Mouse (Mus musculus) embryonic fibroblast, embryonic 13.5 days (primary cell): ENCODE measurements around the gene Dgki. TPM values are rescaled to one million over a fixed set of nuclear protein-coding genes. Genes with fewer than 3 reads are reported as not detected.

Source experiments
- H3K27ac ChIP-seq: 2 replicates; pipeline ENCODE4 v1.5.1; 2012; ENCODE audit warnings: low read length, control low read depth, inconsistent platforms; ENCODE audit not compliant: insufficient read depth
- H3K4me1 ChIP-seq: 2 replicates; pipeline ENCODE4 v1.6.1; 2011; ENCODE audit warnings: low read length; ENCODE audit not compliant: control insufficient read depth, insufficient read depth
- H3K4me3 ChIP-seq: 2 replicates; pipeline ENCODE4 v1.5.1; 2011; ENCODE audit warnings: mild to moderate bottlenecking, control low read depth, low read length; ENCODE audit not compliant: insufficient read depth
- CTCF ChIP-seq: IDR thresholded peaks from 2 replicates; pipeline ENCODE4 v1.5.1; 2011; ENCODE audit warnings: mild to moderate bottlenecking, control low read depth, low read length, moderate library complexity, borderline replicate concordance; ENCODE audit not compliant: insufficient read depth
- POLR2A ChIP-seq: IDR thresholded peaks from 2 replicates; pipeline ENCODE4 v1.6.1; 2011; ENCODE audit warnings: low read depth, mild to moderate bottlenecking, control low read depth, low read length, moderate library complexity
- polyA plus RNA-seq: library from polyadenylated mRNA; stranded (reverse); fragments of >200 nt; gene quantifications from 2 replicates; pipeline ENCODE4 v1.2.4, GENCODE M21; 2011; ENCODE audit warnings: low read depth; ENCODE audit not compliant: missing spikeins, insufficient read length

Dgki gene
- polyA plus RNA-seq, 1 experiment: 0.33 TPM

DNA sequence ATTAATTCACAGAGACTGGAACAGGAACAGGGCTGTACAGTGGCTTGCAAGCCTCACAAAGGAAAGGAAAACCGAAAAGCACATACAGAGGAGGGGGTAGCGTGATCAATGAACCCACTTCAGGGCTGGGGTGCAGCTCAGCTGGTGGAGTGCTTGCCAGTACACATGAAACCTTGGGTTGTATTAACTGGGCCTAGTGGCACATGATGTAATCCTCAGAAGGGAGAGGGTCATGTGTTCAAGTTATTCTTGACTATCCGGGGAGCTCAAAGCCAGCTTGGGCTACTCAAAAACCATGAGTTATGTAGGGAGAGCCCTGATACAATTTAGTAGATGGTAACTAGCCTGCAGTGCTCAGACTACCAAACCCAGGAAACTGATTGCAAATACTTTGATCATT lies 244.3 kb downstream of the Dgki start:
- Histone ChIP-seq H3K4me3 (no peak overlapping the region), H3K27ac (no peak overlapping the region), H3K4me1 (peaks cover 2% of the 10 kb centered on the region; the same call in 1 of the 2 replicates)
- no peak for TF ChIP-seq CTCF
- no peak for TF ChIP-seq POLR2A

DNA sequence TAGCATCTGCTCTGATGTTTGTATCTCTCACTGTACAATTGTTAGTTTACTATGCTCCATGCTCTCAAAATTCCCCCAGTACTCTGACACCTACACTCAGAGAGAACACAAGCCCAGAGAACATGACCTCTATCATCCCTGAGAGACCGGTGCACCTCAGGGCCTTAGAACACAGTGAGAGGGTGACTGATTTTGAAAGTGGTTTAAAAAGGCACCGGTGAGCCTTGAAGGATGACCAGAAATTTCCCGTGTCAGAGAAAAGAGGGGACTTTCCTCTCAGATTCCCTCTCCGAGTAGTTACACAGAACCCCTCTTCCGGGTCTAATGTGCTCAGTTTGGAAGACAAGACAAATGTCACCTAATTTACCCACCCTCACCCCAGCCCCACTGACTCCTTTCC lies 244.9 kb downstream of the Dgki start:
- Histone ChIP-seq H3K4me1 (peaks cover 2% of the 10 kb centered on the region; the same call in 1 of the 2 replicates), H3K4me3 (no peak overlapping the region), H3K27ac (no peak overlapping the region)
- TF ChIP-seq POLR2A (no peak), CTCF (no peak)

DNA sequence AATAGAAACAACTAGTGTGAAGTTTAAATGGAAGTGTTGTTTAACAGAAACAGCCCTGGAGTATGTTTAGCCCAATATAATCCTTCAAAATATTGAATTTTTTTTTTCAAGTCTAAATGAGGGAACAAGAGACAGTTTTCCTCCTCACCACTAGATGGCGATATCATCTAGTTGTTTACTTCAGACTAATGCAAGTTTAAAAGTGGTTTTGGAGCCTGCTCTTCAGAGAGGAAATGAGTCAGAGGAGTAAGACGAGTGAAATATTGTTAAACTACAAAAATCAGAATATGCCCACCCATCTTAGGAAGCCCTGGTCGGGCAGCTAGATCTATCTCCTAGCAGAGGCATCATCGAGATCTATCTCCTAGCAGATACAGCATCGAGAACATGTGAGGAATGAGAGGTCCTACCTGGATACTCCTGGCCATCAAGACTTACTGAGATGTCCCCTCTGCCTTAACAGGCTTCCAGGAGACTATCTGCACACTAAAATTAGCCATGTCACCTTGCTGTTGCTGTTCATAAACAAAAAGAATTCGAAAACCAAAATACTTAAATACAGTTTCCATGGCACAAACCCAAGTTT lies 245.5 kb downstream of the Dgki start:
- H3K4me1 ChIP-seq: peaks cover 2% of the 10 kb centered on the region; the same call in 1 of the 2 replicates
- TF ChIP-seq CTCF: no peak
- no peak for TF ChIP-seq POLR2A

DNA sequence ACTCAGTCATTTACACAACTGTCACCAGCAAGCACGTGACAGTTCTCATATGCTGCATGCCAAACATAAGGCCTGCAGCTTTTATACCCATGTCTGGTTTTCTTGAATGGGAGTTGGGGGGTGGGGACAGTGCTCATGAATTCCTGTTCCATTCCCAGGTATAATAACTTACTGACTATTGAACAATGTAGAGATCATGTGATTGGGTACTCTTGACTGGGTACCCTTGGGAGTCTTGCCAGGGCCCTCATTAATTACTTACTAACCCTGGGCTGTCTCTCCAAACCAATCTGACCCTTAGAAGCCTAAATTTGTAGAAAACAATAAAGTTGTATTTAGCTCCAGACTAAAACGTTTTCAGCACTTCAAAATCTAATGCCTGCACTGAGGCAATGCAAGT lies 246.6 kb downstream of the Dgki start:
- Histone ChIP-seq H3K27ac (no peak overlapping the region), H3K4me1 (peaks cover 2% of the 10 kb centered on the region; the same call in 1 of the 2 replicates), H3K4me3 (no peak overlapping the region)
- no peak for TF ChIP-seq CTCF
- no peak for TF ChIP-seq POLR2A

More for the DNA sequence above, 245.5 kb downstream of the Dgki start:
- Histone ChIP-seq H3K27ac (no peak overlapping the region), H3K4me3 (no peak overlapping the region)

DNA sequence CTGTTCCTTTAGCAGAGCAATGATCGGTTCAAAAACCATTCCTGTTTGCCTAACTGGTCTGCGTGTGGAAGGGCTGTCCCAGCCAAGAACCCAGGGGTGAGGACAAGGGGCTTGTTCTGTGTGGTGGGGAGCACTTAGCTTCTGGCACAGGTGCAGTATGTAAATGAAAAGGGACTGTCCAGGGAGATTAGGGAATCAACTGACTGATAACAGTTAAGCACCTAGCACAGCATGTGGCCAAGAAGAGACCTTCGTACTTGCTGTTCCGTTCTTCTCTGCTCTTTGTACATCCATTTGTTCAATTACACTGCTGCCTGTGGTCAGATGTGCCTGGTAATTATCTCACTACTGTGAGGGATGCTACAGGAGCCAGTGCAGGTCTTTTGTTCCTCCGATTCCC lies 248.3 kb downstream of the Dgki start:
- TF ChIP-seq POLR2A (no peak), CTCF (no peak)
- Histone ChIP-seq H3K27ac (no peak overlapping the region), H3K4me1 (peaks cover 6% of the 10 kb centered on the region), H3K4me3 (no peak overlapping the region)

DNA sequence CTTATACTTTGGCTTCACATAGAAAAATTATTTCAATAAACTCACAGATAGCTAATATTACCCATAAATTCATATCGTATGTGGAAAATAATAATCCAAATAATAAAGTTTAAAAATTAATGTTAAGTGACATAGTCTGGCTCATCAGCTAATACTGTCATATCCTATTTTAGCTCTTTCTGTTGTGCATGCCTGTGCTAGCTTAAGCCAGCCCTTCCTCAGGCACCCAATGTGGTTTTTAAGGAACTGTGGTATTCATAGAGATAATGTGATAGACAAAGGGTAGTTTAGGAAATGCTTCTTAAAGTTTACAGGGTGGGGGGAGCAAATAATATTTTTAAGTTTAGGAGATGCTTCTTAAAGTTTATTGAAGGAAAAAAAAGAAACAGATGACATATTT lies 248.8 kb downstream of the Dgki start:
- peaks cover 6% of the 10 kb centered on the region for H3K4me1 ChIP-seq
- H3K27ac ChIP-seq: no peak overlapping the region
- no peak overlapping the region for H3K4me3 ChIP-seq
- no peak for TF ChIP-seq POLR2A
- no peak for TF ChIP-seq CTCF

DNA sequence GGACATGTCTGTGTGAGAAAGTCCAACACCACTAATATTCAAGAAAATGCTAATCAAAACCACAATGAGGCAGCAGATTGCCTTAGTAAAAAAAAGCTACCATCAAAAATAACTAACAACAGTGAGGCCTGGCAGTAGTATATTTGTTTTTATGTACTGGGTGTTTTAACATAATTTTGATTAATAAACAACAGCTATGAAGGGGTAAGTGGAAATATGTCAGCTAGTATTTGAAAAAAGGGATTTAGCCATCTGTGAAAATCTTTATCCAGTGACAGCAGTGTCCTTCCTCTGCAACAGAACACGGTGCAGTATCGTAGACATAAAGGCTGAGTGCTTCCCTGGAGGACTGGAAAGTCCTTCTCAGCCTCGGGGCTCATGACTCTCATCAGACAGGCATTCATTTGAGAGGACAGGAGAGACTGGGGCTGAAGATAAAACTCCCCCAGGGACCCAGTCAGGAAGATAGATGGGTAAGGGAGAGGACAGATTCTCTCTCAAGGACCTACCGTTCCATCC lies 252.3 kb downstream of the Dgki start:
- no peak overlapping the region for H3K27ac ChIP-seq
- H3K4me3 ChIP-seq: no peak overlapping the region
- TF ChIP-seq POLR2A (no peak), CTCF (no peak)
- peaks cover 7% of the 10 kb centered on the region; the same call in 1 of the 2 replicates for H3K4me1 ChIP-seq

DNA sequence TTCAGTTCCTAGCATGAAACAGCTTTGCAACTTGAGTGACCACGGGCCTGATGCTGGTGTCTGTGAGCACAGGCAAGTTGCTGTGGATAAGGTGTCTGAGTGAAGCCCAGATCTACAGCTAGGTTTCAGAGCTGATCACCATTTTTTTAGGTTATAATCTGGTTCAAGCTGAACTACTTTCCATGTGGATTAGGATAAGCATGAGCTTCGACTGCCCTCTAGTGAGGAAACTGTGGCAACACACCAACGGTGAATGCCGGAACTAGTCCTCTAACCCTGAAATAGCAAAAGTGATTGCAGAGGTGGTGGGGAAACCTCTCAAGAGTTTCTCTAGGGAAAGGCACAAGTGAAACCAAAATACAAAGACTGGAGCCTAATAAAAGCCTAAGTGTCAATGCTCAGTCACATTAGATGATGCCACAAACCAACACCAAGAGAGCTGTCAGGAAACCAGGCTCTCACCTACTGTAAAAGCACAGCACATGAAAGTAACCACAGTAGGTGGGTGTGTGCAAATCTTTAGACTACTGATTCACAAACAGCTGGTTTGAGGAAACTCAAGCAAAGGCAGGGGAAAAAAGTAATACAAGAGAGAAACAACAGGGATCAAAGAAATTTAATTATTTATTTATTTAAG lies 253.7 kb downstream of the Dgki start:
- no peak overlapping the region for H3K27ac ChIP-seq

DNA sequence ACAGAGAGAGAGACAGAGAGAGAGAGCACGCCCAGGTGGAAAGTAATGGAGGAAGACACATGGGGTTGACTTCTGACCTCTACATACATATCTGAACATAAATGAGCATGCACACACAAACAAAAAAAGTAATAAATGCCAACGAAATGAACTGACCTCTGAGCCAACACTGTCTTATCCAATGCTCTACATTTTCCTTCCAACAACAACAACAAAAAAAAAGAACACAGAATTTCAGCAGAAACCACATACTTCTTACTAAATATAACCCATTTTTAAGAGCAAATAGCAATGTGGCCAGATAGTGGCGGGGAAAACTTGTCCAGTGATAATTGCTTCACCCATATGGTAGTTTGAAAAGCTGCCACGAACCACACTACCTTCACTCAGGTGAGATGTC lies 255.2 kb downstream of the Dgki start:
- Histone ChIP-seq H3K4me3 (no peak overlapping the region), H3K27ac (no peak overlapping the region), H3K4me1 (peaks cover 7% of the 10 kb centered on the region; the same call in 1 of the 2 replicates)
- TF ChIP-seq POLR2A: no peak
- no peak for TF ChIP-seq CTCF

More for the DNA sequence above, 253.7 kb downstream of the Dgki start:
- TF ChIP-seq CTCF (peak; percentile 50; the same call in 1 of the 2 replicates), POLR2A (no peak)
- Histone ChIP-seq H3K4me1 (peaks cover 7% of the 10 kb centered on the region; the same call in 1 of the 2 replicates), H3K4me3 (no peak overlapping the region)

DNA sequence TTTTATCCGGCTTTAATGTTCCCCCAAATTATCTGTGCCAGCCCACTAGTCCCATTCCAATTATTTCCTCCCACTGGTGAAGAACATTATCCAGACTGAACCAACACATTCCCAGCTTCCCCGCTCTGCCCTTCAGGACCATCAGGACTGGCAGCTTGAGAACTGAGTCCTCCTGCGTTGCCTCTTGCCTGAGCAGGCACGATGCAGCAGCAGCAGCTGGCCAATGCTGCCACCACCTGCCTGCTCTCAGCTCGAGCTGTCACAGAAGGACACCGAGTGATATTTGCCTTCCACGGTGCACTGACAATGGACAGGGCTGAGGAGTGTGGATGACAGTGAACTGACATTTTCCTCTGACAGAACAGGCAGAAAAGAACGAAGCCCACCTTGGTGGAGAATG lies 261.5 kb downstream of the Dgki start:
- Histone ChIP-seq H3K27ac (no peak overlapping the region), H3K4me3 (no peak overlapping the region), H3K4me1 (0 out of 2 replicates have a peak, but pooled peaks cover 2% of the 10 kb centered on the region)
- TF ChIP-seq POLR2A (no peak), CTCF (peak; percentile 79; the same call in 1 of the 2 replicates)
